Mouse (Mus musculus) hindbrain, postnatal 0 days (tissue): Measurements from ENCODE around the gene Trim25. TPM values are rescaled to one million over a fixed set of nuclear protein-coding genes. Genes with fewer than 3 reads are reported as not detected.

Source experiments
- ATAC-seq: fragments of 200-750 bp; cut with Nextera tagmentation; 2 replicates; pipeline ENCODE4 v1.8.0; 2017; ENCODE audit warnings: mild to moderate bottlenecking, moderate TSS enrichment, moderate library complexity
- DNase-seq: peaks from one replicate; pipeline ENCODE4 v3.0.0-alpha.2; 2015; ENCODE audit warnings: low spot score
- H3K27ac ChIP-seq: fragments of 300-500 bp; sonication (generic); 2 replicates; pipeline ENCODE4 v1.5.1; 2014; ENCODE audit warnings: mild to moderate bottlenecking
- H3K27me3 ChIP-seq: fragments of 300-500 bp; sonication (generic); 2 replicates; pipeline ENCODE4 v1.6.1; 2014; ENCODE audit warnings: low read length, mixed read lengths; ENCODE audit not compliant: insufficient read depth
- H3K36me3 ChIP-seq: fragments of 300-500 bp; sonication (generic); 2 replicates; pipeline ENCODE4 v1.6.1; 2014; ENCODE audit warnings: low read length, mixed read lengths; ENCODE audit not compliant: insufficient read depth
- H3K4me1 ChIP-seq: fragments of 300-500 bp; sonication (generic); 2 replicates; pipeline ENCODE4 v1.6.1; 2014; ENCODE audit warnings: antibody characterized with exemption, low read length, mixed read lengths; ENCODE audit not compliant: insufficient read depth
- H3K4me2 ChIP-seq: fragments of 300-500 bp; sonication (generic); 2 replicates; pipeline ENCODE4 v1.6.1; 2014; ENCODE audit warnings: low read depth, mild to moderate bottlenecking, low read length, moderate library complexity, mixed read lengths
- H3K4me3 ChIP-seq: fragments of 300-500 bp; sonication (generic); 2 replicates; pipeline ENCODE4 v1.5.1; 2014; ENCODE audit warnings: low read length
- H3K9ac ChIP-seq: fragments of 300-500 bp; sonication (generic); replicated peaks from 2 replicates; pipeline ENCODE4 v1.6.1; 2014; ENCODE audit warnings: mild to moderate bottlenecking, low read length, moderate library complexity, mixed read lengths
- H3K9me3 ChIP-seq: fragments of 300-500 bp; sonication (generic); 2 replicates; pipeline ENCODE4 v1.6.1; 2016; ENCODE audit warnings: low read length, mixed read lengths
- CTCF ChIP-seq: IDR thresholded peaks from 2 replicates; pipeline ENCODE4 v1.5.1; 2016; ENCODE audit warnings: antibody characterized with exemption, control low read depth, low read depth
- WGBS: fragments of 180-500 bp; shearing (Covaris S2); extraction: QIAGEN DNeasy Blood & Tissue Kit; methylation state at CpG from one replicate; pipeline ENCODE4 v1.1.7; 2014; 5-methylcytosine and 5-hydroxymethylcytosine counted together
- polyA plus RNA-seq: library from polyadenylated mRNA; unstranded; fragments of >200 nt; fragmentation: Nextera tagmentation; extraction: Ambion mirVana; gene quantifications from 2 replicates; pipeline ENCODE4 v1.2.1, GENCODE M21; 2015
- total RNA-seq: library from RNA; depleted of rRNA; stranded (reverse); fragments of >200 nt; gene quantifications from 2 replicates; pipeline ENCODE4 v1.2.3, GENCODE M21; 2014

The Trim25 gene
- total and polyA plus RNA-seq, 2 experiments from 2014 or later, result 4.6 to 5.3 TPM

GRCm38 (mm10) chr11:89005473-89005872, 6.3 kb downstream of the Trim25 start:
- H3K9me3 ChIP-seq, result no peaks in the 10 kb centered on the region
- no peak for ATAC-seq
- no peak for DNase-seq
- no peaks in the 10 kb centered on the region for H3K27me3 ChIP-seq
- H3K27ac ChIP-seq, result no peak overlapping the region
- H3K36me3 ChIP-seq, result no peaks in the 10 kb centered on the region
- H3K4me3 ChIP-seq, result no peak overlapping the region
- WGBS, result 85% methylated on average over 5 of the region's 5 CpGs
- H3K9ac ChIP-seq, result no peak overlapping the region
- H3K4me2 ChIP-seq, result no peak overlapping the region
- no peak for TF ChIP-seq CTCF
- no peaks in the 10 kb centered on the region for H3K4me1 ChIP-seq

- ATAC-seq, result no peak
These were observed 7.2 kb downstream of the Trim25 start for GRCm38 (mm10) chr11:89006404-89006803.

GRCm38 (mm10) chr11:89007582-89007981, 8.4 kb downstream of the Trim25 start:
- H3K27me3 ChIP-seq, result no peaks in the 10 kb centered on the region
- ATAC-seq (no peak), DNase-seq (no peak)
- no peaks in the 10 kb centered on the region for H3K36me3 ChIP-seq
- WGBS, result 88% methylated on average over 3 of the region's 3 CpGs
- no peak overlapping the region for H3K9ac ChIP-seq
- no peaks in the 10 kb centered on the region for H3K9me3 ChIP-seq
- no peak overlapping the region for H3K4me3 ChIP-seq
- H3K27ac ChIP-seq, result no peak overlapping the region
- H3K4me2 ChIP-seq, result no peak overlapping the region
- no peaks in the 10 kb centered on the region for H3K4me1 ChIP-seq
- TF ChIP-seq CTCF, result no peak

More at GRCm38 (mm10) chr11:89006404-89006803, 7.2 kb downstream of the Trim25 start:
- TF ChIP-seq CTCF, result no peak
- Histone ChIP-seq H3K27ac (no peak overlapping the region), H3K4me3 (no peak overlapping the region), H3K36me3 (no peaks in the 10 kb centered on the region), H3K9ac (no peak overlapping the region), H3K9me3 (no peaks in the 10 kb centered on the region), H3K27me3 (no peaks in the 10 kb centered on the region), H3K4me2 (no peak overlapping the region), H3K4me1 (no peaks in the 10 kb centered on the region)
- DNase-seq, result no peak

- no peaks in the 10 kb centered on the region for H3K27me3 ChIP-seq
- no peak for ATAC-seq
- no peak overlapping the region for H3K9ac ChIP-seq
- no peak overlapping the region for H3K27ac ChIP-seq
- H3K4me1 ChIP-seq, result no peaks in the 10 kb centered on the region
- WGBS, result 91% methylated on average over 9 of the region's 9 CpGs
- no peak overlapping the region for H3K4me3 ChIP-seq
- no peak overlapping the region for H3K4me2 ChIP-seq
- no peak for DNase-seq
- H3K36me3 ChIP-seq, result no peaks in the 10 kb centered on the region
- H3K9me3 ChIP-seq, result no peaks in the 10 kb centered on the region
- TF ChIP-seq CTCF, result no peak
These were observed 9.9 kb downstream of the Trim25 start for GRCm38 (mm10) chr11:89009066-89009465.

- H3K4me3 ChIP-seq, result no peak overlapping the region
- no peaks in the 10 kb centered on the region for H3K9me3 ChIP-seq
- WGBS, result 79% methylated on average over 7 of the region's 7 CpGs
- H3K36me3 ChIP-seq, result no peaks in the 10 kb centered on the region
- ATAC-seq (no peak), DNase-seq (no peak)
- no peak for TF ChIP-seq CTCF
- no peak overlapping the region for H3K4me2 ChIP-seq
- H3K27me3 ChIP-seq, result no peaks in the 10 kb centered on the region
- H3K27ac ChIP-seq, result no peak overlapping the region
- H3K9ac ChIP-seq, result no peak overlapping the region
- H3K4me1 ChIP-seq, result no peaks in the 10 kb centered on the region
These were observed 10.3 kb downstream of the Trim25 start for GRCm38 (mm10) chr11:89009496-89009895.

- ATAC-seq (no peak), DNase-seq (no peak)
- H3K27me3 ChIP-seq, result no peaks in the 10 kb centered on the region
- H3K4me1 ChIP-seq, result no peaks in the 10 kb centered on the region
- H3K4me2 ChIP-seq, result no peak overlapping the region
- no peak overlapping the region for H3K9ac ChIP-seq
- no peak overlapping the region for H3K27ac ChIP-seq
- TF ChIP-seq CTCF, result no peak
- H3K9me3 ChIP-seq, result no peaks in the 10 kb centered on the region
- 91% methylated on average over 5 of the region's 5 CpGs for WGBS
- no peak overlapping the region for H3K4me3 ChIP-seq
- no peaks in the 10 kb centered on the region for H3K36me3 ChIP-seq
These were observed 13.1 kb downstream of the Trim25 start for GRCm38 (mm10) chr11:89012241-89012640.

GRCm38 (mm10) chr11:89017514-89018182, 18.5 kb downstream of the Trim25 start:
- ATAC-seq, result no peak
- DNase-seq, result no peak
- Histone ChIP-seq H3K9ac (no peak overlapping the region), H3K36me3 (no peaks in the 10 kb centered on the region), H3K27ac (no peak overlapping the region), H3K4me3 (no peak overlapping the region), H3K27me3 (no peaks in the 10 kb centered on the region), H3K4me2 (no peak overlapping the region), H3K9me3 (no peaks in the 10 kb centered on the region), H3K4me1 (no peaks in the 10 kb centered on the region)
- TF ChIP-seq CTCF, result no peak
- WGBS, result 93% methylated on average over 9 of the region's 9 CpGs
